Mouse (Mus musculus): ENCODE data around the gene Ifi27l2b.

DNA sequence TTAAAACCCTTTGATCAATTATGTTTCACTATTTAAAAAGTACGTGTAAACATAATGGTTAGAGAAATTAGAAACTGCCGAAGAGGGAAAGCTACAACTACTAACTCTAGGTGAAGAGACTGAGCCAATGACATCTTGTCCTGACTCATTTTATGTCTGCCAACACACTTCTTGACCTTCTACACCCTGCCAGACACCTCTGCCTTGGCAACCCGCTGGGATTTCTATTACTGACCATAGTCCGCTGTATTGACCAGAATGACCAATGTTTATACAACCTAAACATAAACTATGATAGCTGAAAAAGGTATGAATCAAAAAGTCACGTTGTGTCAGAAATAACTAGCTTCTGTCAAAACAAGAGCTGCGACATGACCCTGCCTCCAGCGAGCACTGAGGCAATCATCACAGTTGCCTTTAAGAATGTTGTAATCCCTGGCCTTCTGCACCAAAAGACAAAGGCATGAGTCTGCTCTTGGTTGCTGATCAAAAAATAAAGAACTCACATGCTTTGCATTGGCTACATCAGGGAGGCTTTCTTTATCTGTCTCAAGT is 20.5 kb upstream of the Ifi27l2b start:
- TF ChIP-seq CTCF (IDR thresholded peaks at IDR 0.05; ENCODE audit: borderline replicate concordance, insufficient read depth, low read length) (no peak), POLR2A (IDR thresholded peaks at IDR 0.05; ENCODE audit: low read depth, low read length) (no peak)
